Comparison of ENCODE assay signal across 10 mouse cellular contexts in genomic region chr2:126360688-126361087, GRCm38 (mm10).
A peak's percentile ranks its signal among the peaks of the same experiment; 100 is the strongest.
DNase-seq lines count a peak whose midpoint lies in the region; ATAC-seq and TF ChIP-seq lines count a peak whose summit lies in the region.
"Had no signal": no experiment of that assay in that cellular context is flagged by ENCODE, and none has a peak within 500 bp of the region (broad histone marks: within the 10 kb centered on the region; RNA-seq: fewer than 3 reads in every experiment).

No protein-coding gene starts in this region.

- no peak for TF ChIP-seq POLR2A in cerebellum, adult 2 months (IDR thresholded peaks at IDR 0.05; ENCODE audit: borderline replicate concordance, insufficient read depth, low read length)

- H3K4me3 ChIP-seq in heart, embryonic 10.5 days = no peak overlapping the region
- H3K4me3 ChIP-seq in forebrain, embryonic 13.5 days = no peak overlapping the region
- no peak overlapping the region for H3K4me3 ChIP-seq in cerebellum, adult 2 months (replicated peaks; ENCODE audit: insufficient read depth, low read depth, low read length)
- H3K4me3 ChIP-seq in forebrain, embryonic 14.5 days (ENCODE audit: low read depth, low read length) = no peak overlapping the region
- H3K4me3 ChIP-seq: neural tube, embryonic 12.5 days had no signal

- no peaks in the 10 kb centered on the region for H3K27me3 ChIP-seq in heart, embryonic 10.5 days (ENCODE audit: insufficient read depth, poor library complexity, severe bottlenecking)
- no peaks in the 10 kb centered on the region for H3K27me3 ChIP-seq in forebrain, embryonic 13.5 days
- H3K27me3 ChIP-seq in cerebellum, adult 2 months (ENCODE audit: control insufficient read depth, insufficient read depth, low read length) = no peaks in the 10 kb centered on the region
- no peaks in the 10 kb centered on the region for H3K27me3 ChIP-seq in forebrain, embryonic 14.5 days (replicated peaks; ENCODE audit: control insufficient read depth, insufficient read depth, low read length)
- H3K27me3 ChIP-seq: neural tube, embryonic 12.5 days had no signal

- no peak for ATAC-seq in forebrain, embryonic 13.5 days
- no peak for ATAC-seq in forebrain, embryonic 14.5 days

- H3K9ac ChIP-seq in forebrain, embryonic 13.5 days = no peak overlapping the region
- H3K9ac ChIP-seq in forebrain, embryonic 14.5 days (ENCODE audit: low read length) = no peak overlapping the region
- H3K9ac ChIP-seq: neural tube, embryonic 12.5 days had no signal

- peak; percentile 37 to 38 for DNase-seq in urinary bladder, postnatal 36 days (ENCODE audit: low spot score in 2 of 2)
- no peak for DNase-seq in urinary bladder, postnatal 10 days (ENCODE audit: low spot score)
- DNase-seq in heart, embryonic 10.5 days (ENCODE audit: low spot score) = no peak
- peak; percentile 8 to 13 for DNase-seq in kidney, postnatal 36 days
- DNase-seq in cerebellum, adult 9-10 months = no peak
- no peak for DNase-seq in cerebellum, adult 2 months
- DNase-seq in forebrain, embryonic 14.5 days (ENCODE audit: low spot score) = no peak

- H3K4me1 ChIP-seq in heart, embryonic 10.5 days = no peaks in the 10 kb centered on the region
- peaks cover 15% of the 10 kb centered on the region; the same call in 1 of the 2 replicates for H3K4me1 ChIP-seq in forebrain, embryonic 13.5 days
- no peaks in the 10 kb centered on the region for H3K4me1 ChIP-seq in cerebellum, adult 2 months (ENCODE audit: control insufficient read depth, insufficient read depth, low read length)
- H3K4me1 ChIP-seq in forebrain, embryonic 14.5 days (ENCODE audit: control insufficient read depth, insufficient read depth, low read length) = no peaks in the 10 kb centered on the region; the same call in 1 of the 2 replicates
- H3K4me1 ChIP-seq: neural tube, embryonic 12.5 days had no signal

- H3K4me2 ChIP-seq in forebrain, embryonic 13.5 days = no peak overlapping the region
- no peak overlapping the region for H3K4me2 ChIP-seq in forebrain, embryonic 14.5 days (ENCODE audit: low read length)
- H3K4me2 ChIP-seq: neural tube, embryonic 12.5 days had no signal

- H3K36me3 ChIP-seq in heart, embryonic 10.5 days = no peaks in the 10 kb centered on the region
- no peaks in the 10 kb centered on the region for H3K36me3 ChIP-seq in forebrain, embryonic 13.5 days (ENCODE audit: poor library complexity, severe bottlenecking)
- no peaks in the 10 kb centered on the region for H3K36me3 ChIP-seq in forebrain, embryonic 14.5 days (ENCODE audit: control insufficient read depth, insufficient read depth, low read length)
- H3K36me3 ChIP-seq: G1E; neural tube, embryonic 12.5 days had no signal

- WGBS in heart, embryonic 10.5 days = 54% methylated on average over 6 of the region's 6 CpGs
- 30% methylated on average over 6 of the region's 6 CpGs for WGBS in forebrain, embryonic 13.5 days
- 37% methylated on average over 6 of the region's 6 CpGs for WGBS in cerebellum, adult 2 months
- 34% methylated on average over 6 of the region's 6 CpGs for WGBS in forebrain, embryonic 14.5 days

- TF ChIP-seq CTCF in cerebellum, adult 2 months (IDR thresholded peaks at IDR 0.05; ENCODE audit: borderline replicate concordance, insufficient read depth, low read depth, low read length) = no peak

- H3K9me3 ChIP-seq in heart, embryonic 10.5 days = no peaks in the 10 kb centered on the region
- no peaks in the 10 kb centered on the region for H3K9me3 ChIP-seq in forebrain, embryonic 13.5 days (replicated peaks)
- no peaks in the 10 kb centered on the region for H3K9me3 ChIP-seq in forebrain, embryonic 14.5 days (replicated peaks; ENCODE audit: control insufficient read depth, low read length)
- H3K9me3 ChIP-seq: G1E; neural tube, embryonic 12.5 days had no signal

- peak overlapping the region; percentile 53; the same call in 1 of the 2 replicates for H3K27ac ChIP-seq in heart, embryonic 10.5 days
- H3K27ac ChIP-seq in forebrain, embryonic 13.5 days = no peak overlapping the region
- H3K27ac ChIP-seq in cerebellum, adult 2 months (ENCODE audit: insufficient read depth, low read length) = no peak overlapping the region
- H3K27ac ChIP-seq in forebrain, embryonic 14.5 days (ENCODE audit: low read depth, low read length) = no peak overlapping the region
- H3K27ac ChIP-seq: neural tube, embryonic 12.5 days had no signal

Comparison
In these comparisons a context has a peak if more than half of its experiments do, and no peak if none do; other contexts are left out.
1. DNase-seq: peak in urinary bladder, postnatal 36 days (2 of 2) and kidney, postnatal 36 days (2 of 2); none in urinary bladder, postnatal 10 days (single experiment), heart, embryonic 10.5 days (single experiment), cerebellum, adult 9-10 months (single experiment), cerebellum, adult 2 months (0 of 2) and forebrain, embryonic 14.5 days (single experiment).